Mouse (Mus musculus): ENCODE measurements around the gene Iqsec2.

DNA sequence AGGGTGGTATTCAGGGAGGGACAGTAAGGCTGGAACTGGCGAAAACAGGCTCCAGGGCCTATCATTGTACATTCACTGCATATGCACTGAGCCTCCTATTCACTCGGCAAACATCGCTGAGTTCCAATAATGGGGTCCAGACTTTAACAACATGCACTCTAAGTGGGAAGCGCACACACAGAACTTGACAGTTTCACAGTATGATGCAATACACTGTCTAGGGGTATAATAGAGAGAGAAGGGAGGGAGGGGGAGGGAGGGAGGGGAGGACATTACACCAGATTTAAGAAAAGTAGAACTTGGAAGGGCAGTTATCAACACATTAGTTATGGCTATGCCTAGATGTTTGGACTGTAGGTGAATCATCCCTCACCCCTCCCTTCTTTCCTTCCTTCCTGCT lies 59.2 kb downstream of the Iqsec2 start:
- no peak for TF ChIP-seq CTCF (IDR thresholded peaks at IDR 0.05; ENCODE audit: low read depth)
- no peak for TF ChIP-seq EP300 (IDR thresholded peaks at IDR 0.05; ENCODE audit: low read depth)
